ENCODE assay signal across 9 mouse cellular contexts in the genomic region with DNA sequence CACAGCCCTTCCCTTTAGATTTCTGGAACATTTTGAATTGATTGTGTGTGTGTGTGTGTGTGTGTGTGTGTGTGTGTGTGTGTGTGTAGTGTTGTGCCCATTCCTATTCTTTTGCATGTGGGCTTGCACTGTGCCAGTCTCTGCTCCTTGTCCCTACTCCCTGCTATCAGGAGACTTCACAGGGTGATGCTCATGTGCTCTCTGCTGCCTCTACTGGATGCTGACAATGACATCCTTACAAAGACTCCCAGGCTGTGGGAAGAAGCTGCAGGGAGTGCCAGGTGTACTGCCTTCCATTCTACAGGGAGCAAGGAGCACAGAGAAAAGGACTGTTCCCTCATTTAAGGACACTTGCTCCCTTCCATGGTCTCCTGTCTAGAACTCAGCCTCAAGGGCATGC. TPM values are rescaled to one million over a fixed set of nuclear protein-coding genes. Genes with fewer than 3 reads are reported as not detected.
DNase-seq lines count a peak whose midpoint lies in the region; ATAC-seq and TF ChIP-seq lines count a peak whose summit lies in the region.
"Had no signal": no experiment of that assay in that cellular context is flagged by ENCODE, and none has a peak within 500 bp of the region (broad histone marks: within the 10 kb centered on the region; RNA-seq: fewer than 3 reads in every experiment).

No protein-coding gene starts in this region.

- H3K79me2 ChIP-seq in heart, adult 2 months (replicated peaks; ENCODE audit: control insufficient read depth, insufficient read depth, low read length): no peaks in the 10 kb centered on the region

- H3K4me2 ChIP-seq in heart, embryonic 11.5 days: no peak overlapping the region
- H3K4me2 ChIP-seq in forebrain, embryonic 16.5 days (ENCODE audit: low read length): no peak overlapping the region
- H3K4me2 ChIP-seq: neural tube, embryonic 13.5 days had no signal

- no peak for TF ChIP-seq EP300 in heart, adult 2 months (IDR thresholded peaks at IDR 0.05; ENCODE audit: insufficient read depth, low read depth, low read length)

- no peaks in the 10 kb centered on the region for H3K27me3 ChIP-seq in heart, adult 2 months (ENCODE audit: control insufficient read depth, insufficient read depth, low read length)
- H3K27me3 ChIP-seq in heart, embryonic 11.5 days (ENCODE audit: control insufficient read depth, insufficient read depth, low read length): no peaks in the 10 kb centered on the region
- peaks cover 5% of the 10 kb centered on the region for H3K27me3 ChIP-seq in E14TG2a.4 (ENCODE audit: insufficient read depth, low read length)
- peaks cover 28% of the 10 kb centered on the region for H3K27me3 ChIP-seq in forebrain, embryonic 16.5 days (replicated peaks; ENCODE audit: control insufficient read depth, insufficient read depth, low read length)

- intact Hi-C loops in heart, adult 2 months (cut with DNase I): loop anchor here (5.0 kb wide), 1 partner anchor 85 kb away; no protein-coding TSS in a partner anchor

- H3K9me3 ChIP-seq in heart, embryonic 11.5 days (replicated peaks; ENCODE audit: control insufficient read depth, low read length): no peaks in the 10 kb centered on the region
- no peaks in the 10 kb centered on the region for H3K9me3 ChIP-seq in E14TG2a.4 (ENCODE audit: low read length)
- no peaks in the 10 kb centered on the region for H3K9me3 ChIP-seq in forebrain, embryonic 16.5 days (ENCODE audit: control insufficient read depth, low read length)
- H3K9me3 ChIP-seq: neural tube, embryonic 13.5 days had no signal

- H3K4me3 ChIP-seq in heart, adult 2 months: no peak overlapping the region
- no peak overlapping the region for H3K4me3 ChIP-seq in heart, embryonic 11.5 days (ENCODE audit: low read depth, low read length)
- no peak overlapping the region for H3K4me3 ChIP-seq in E14TG2a.4 (replicated peaks; ENCODE audit: low read length)
- H3K4me3 ChIP-seq in forebrain, embryonic 16.5 days (replicated peaks; ENCODE audit: low read length): no peak overlapping the region
- H3K4me3 ChIP-seq: neural tube, embryonic 13.5 days had no signal

- TF ChIP-seq CTCF in heart, adult 2 months (IDR thresholded peaks at IDR 0.05): peak; percentile 57
- TF ChIP-seq CTCF in E14TG2a.4 (conservative IDR thresholded peaks at IDR 0.05; ENCODE audit: low read length): peak; percentile 31; the same call in 1 of the 2 replicates

- TF ChIP-seq POLR2A in heart, adult 2 months (IDR thresholded peaks at IDR 0.05; ENCODE audit: insufficient read depth, low read depth, low read length): no peak

- no peaks in the 10 kb centered on the region for H3K36me3 ChIP-seq in heart, adult 2 months (ENCODE audit: control insufficient read depth, insufficient read depth, low read length)
- no peaks in the 10 kb centered on the region for H3K36me3 ChIP-seq in heart, embryonic 11.5 days (ENCODE audit: control insufficient read depth, insufficient read depth, low read length)
- H3K36me3 ChIP-seq in E14TG2a.4 (ENCODE audit: insufficient read depth, low read length): no peaks in the 10 kb centered on the region
- no peaks in the 10 kb centered on the region for H3K36me3 ChIP-seq in forebrain, embryonic 16.5 days (ENCODE audit: control insufficient read depth, insufficient read depth)
- H3K36me3 ChIP-seq: neural tube, embryonic 13.5 days had no signal

- no peak overlapping the region for H3K27ac ChIP-seq in heart, adult 2 months
- no peak overlapping the region for H3K27ac ChIP-seq in heart, embryonic 11.5 days (ENCODE audit: low read depth, low read length)
- H3K27ac ChIP-seq in forebrain, embryonic 16.5 days (ENCODE audit: low read length): no peak overlapping the region
- H3K27ac ChIP-seq: neural tube, embryonic 13.5 days had no signal

- H3K4me1 ChIP-seq in heart, adult 2 months (ENCODE audit: control insufficient read depth, insufficient read depth, low read length): no peaks in the 10 kb centered on the region
- H3K4me1 ChIP-seq in heart, embryonic 11.5 days (ENCODE audit: control insufficient read depth, insufficient read depth, low read length): peaks cover 8% of the 10 kb centered on the region; the same call in 1 of the 2 replicates
- H3K4me1 ChIP-seq in E14TG2a.4 (replicated peaks; ENCODE audit: low read depth, low read length): peaks cover 7% of the 10 kb centered on the region
- peaks cover 13% of the 10 kb centered on the region for H3K4me1 ChIP-seq in forebrain, embryonic 16.5 days (replicated peaks; ENCODE audit: control insufficient read depth, insufficient read depth, low read length)

- H3K9ac ChIP-seq in heart, adult 2 months (ENCODE audit: low read depth, low read length): no peak overlapping the region
- no peak overlapping the region for H3K9ac ChIP-seq in heart, embryonic 11.5 days (ENCODE audit: low read depth, low read length)
- no peak overlapping the region for H3K9ac ChIP-seq in forebrain, embryonic 16.5 days (replicated peaks; ENCODE audit: low read depth, low read length)
- H3K9ac ChIP-seq: neural tube, embryonic 13.5 days had no signal

- no peak for ATAC-seq in heart, embryonic 11.5 days (replicated peaks; ENCODE audit: insufficient number of reproducible peaks, low FRiP score, low TSS enrichment)
- ATAC-seq in forebrain, embryonic 16.5 days: peak; percentile 77

- DNase-seq in heart, adult 2 months: no peak
- peak; percentile 42 for DNase-seq in cerebellum, adult 11-12 months
- DNase-seq in left cerebral cortex, adult 18-20 months (ENCODE audit: low spot score in 2 of 2): peak; percentile 47 to 61
- peak; percentile 40 for DNase-seq in retina, postnatal 7 days (ENCODE audit: low read depth, low spot score)
- no peak for DNase-seq in gastrocnemius, postnatal 4 days (ENCODE audit: low spot score in 2 of 2)

RNA-seq across cellular contexts. Expression of a gene that starts 58.4 kb away (rescaled TPM):
- not detected for total RNA-seq in heart, adult 2 months (2021)
- polyA plus RNA-seq in heart, adult 2 months (2012; rRNA removed): not detected in 2 replicates
- polyA plus RNA-seq in heart, embryonic 11.5 days (2014; fragmentation: Nextera tagmentation; extraction: Ambion mirVana): 0.06 TPM in 1 of 2 replicates, not detected in the other
- polyA plus RNA-seq in forebrain, embryonic 16.5 days (2015; fragmentation: Nextera tagmentation; extraction: Ambion mirVana): 4.7 and 5.7 TPM in 2 replicates
- 10 to 100 TPM; 19.5 to 22.6 TPM for total RNA-seq in left cerebral cortex, adult 18-20 months (2021)
- total RNA-seq in gastrocnemius, postnatal 4 days (2021): not detected

Comparison
In these comparisons a context has a peak if more than half of its experiments do, and no peak if none do; other contexts are left out.
1. DNase-seq: peak in cerebellum, adult 11-12 months (single experiment), left cerebral cortex, adult 18-20 months (2 of 2) and retina, postnatal 7 days (single experiment); none in heart, adult 2 months (0 of 2) and gastrocnemius, postnatal 4 days (0 of 2).
2. RNA of a gene that starts 58.4 kb away (total RNA-seq): 19.5 to 22.6 TPM in left cerebral cortex, adult 18-20 months; not detected in heart, adult 2 months and not detected in gastrocnemius, postnatal 4 days; every median in the first group is over 10 times any median in the second.